Mouse (Mus musculus): ENCODE data around the gene Hs2st1.

Hs2st1 gene

GRCm38 (mm10) chr3:144508342-144508741 lies 61.6 kb downstream of the Hs2st1 start:
- no peak for DNase-seq (ENCODE audit: inconsistent age in 2 of 2, low spot score in 1 of 2)

- DNase-seq (ENCODE audit: inconsistent age in 2 of 2, low spot score in 1 of 2): no peak
These were observed 62.1 kb downstream of the Hs2st1 start for GRCm38 (mm10) chr3:144507885-144508284.

GRCm38 (mm10) chr3:144506213-144506612 lies 63.8 kb downstream of the Hs2st1 start:
- peak; percentile 38 to 73 for DNase-seq (ENCODE audit: inconsistent age in 2 of 2, low spot score in 1 of 2)

- no peak for DNase-seq (ENCODE audit: inconsistent age in 2 of 2, low spot score in 1 of 2)
These were observed 68.1 kb downstream of the Hs2st1 start for GRCm38 (mm10) chr3:144501930-144502329.

GRCm38 (mm10) chr3:144496762-144497161 lies 73.2 kb downstream of the Hs2st1 start:
- no peak for DNase-seq (ENCODE audit: inconsistent age in 2 of 2, low spot score in 1 of 2)

GRCm38 (mm10) chr3:144494838-144495237 lies 75.1 kb downstream of the Hs2st1 start:
- DNase-seq (ENCODE audit: inconsistent age in 2 of 2, low spot score in 1 of 2): no peak

GRCm38 (mm10) chr3:144488787-144489186 lies 81.2 kb downstream of the Hs2st1 start:
- DNase-seq (ENCODE audit: inconsistent age in 2 of 2, low spot score in 1 of 2): no peak

- DNase-seq (ENCODE audit: inconsistent age in 2 of 2, low spot score in 1 of 2): no peak
These were observed 89.4 kb downstream of the Hs2st1 start for GRCm38 (mm10) chr3:144480595-144480994.

- DNase-seq (ENCODE audit: inconsistent age in 2 of 2, low spot score in 1 of 2): no peak
These were observed 91.6 kb downstream of the Hs2st1 start for GRCm38 (mm10) chr3:144478427-144478794.

GRCm38 (mm10) chr3:144477707-144478426 lies 92.1 kb downstream of the Hs2st1 start:
- no peak for DNase-seq (ENCODE audit: inconsistent age in 2 of 2, low spot score in 1 of 2)

- DNase-seq (ENCODE audit: inconsistent age in 2 of 2, low spot score in 1 of 2): no peak
These were observed 94.1 kb downstream of the Hs2st1 start for GRCm38 (mm10) chr3:144475891-144476290.

GRCm38 (mm10) chr3:144474726-144475125 lies 95.3 kb downstream of the Hs2st1 start:
- DNase-seq (ENCODE audit: inconsistent age in 2 of 2, low spot score in 1 of 2): no peak

GRCm38 (mm10) chr3:144471954-144472353 lies 98.0 kb downstream of the Hs2st1 start:
- no peak for DNase-seq (ENCODE audit: inconsistent age in 2 of 2, low spot score in 1 of 2)

- no peak for DNase-seq (ENCODE audit: inconsistent age in 2 of 2, low spot score in 1 of 2)
These were observed 99.1 kb downstream of the Hs2st1 start for GRCm38 (mm10) chr3:144470901-144471300.

GRCm38 (mm10) chr3:144467521-144467920 lies 102.5 kb downstream of the Hs2st1 start:
- peak in 1 of 2 experiments; percentile 49 for DNase-seq (ENCODE audit: inconsistent age in 2 of 2, low spot score in 1 of 2)

GRCm38 (mm10) chr3:144466108-144466678 lies 103.8 kb downstream of the Hs2st1 start:
- no peak for DNase-seq (ENCODE audit: inconsistent age in 2 of 2, low spot score in 1 of 2)

- DNase-seq (ENCODE audit: inconsistent age in 2 of 2, low spot score in 1 of 2): no peak
These were observed 107.3 kb downstream of the Hs2st1 start for GRCm38 (mm10) chr3:144462679-144463078.

GRCm38 (mm10) chr3:144460183-144460788 lies 109.7 kb downstream of the Hs2st1 start:
- DNase-seq (ENCODE audit: inconsistent age in 2 of 2, low spot score in 1 of 2): no peak

GRCm38 (mm10) chr3:144459285-144459697 lies 110.7 kb downstream of the Hs2st1 start:
- DNase-seq (ENCODE audit: inconsistent age in 2 of 2, low spot score in 1 of 2): no peak

- peak in 1 of 2 experiments; percentile 84 for DNase-seq (ENCODE audit: inconsistent age in 2 of 2, low spot score in 1 of 2)
These were observed 116.1 kb downstream of the Hs2st1 start for GRCm38 (mm10) chr3:144453701-144454430.

- DNase-seq (ENCODE audit: inconsistent age in 2 of 2, low spot score in 1 of 2): peak; percentile 78 to 87
These were observed 121.0 kb downstream of the Hs2st1 start for GRCm38 (mm10) chr3:144448977-144449376.

GRCm38 (mm10) chr3:144447917-144448316 lies 122.1 kb downstream of the Hs2st1 start:
- DNase-seq (ENCODE audit: inconsistent age in 2 of 2, low spot score in 1 of 2): no peak

Measured in adrenal gland, adult (tissue).